31 mouse cellular contexts compared by ENCODE assay signal in genomic region chr9:106106241-106106640, GRCm38 (mm10). TPM values are rescaled to one million over a fixed set of nuclear protein-coding genes. Genes with fewer than 3 reads are reported as not detected.
"Had no signal": no experiment of that assay in that cellular context is flagged by ENCODE, and none has a peak within 500 bp of the region (broad histone marks: within the 10 kb centered on the region; RNA-seq: fewer than 3 reads in every experiment).

No protein-coding gene starts in this region.

- H3K9ac ChIP-seq: embryonic facial prominence, embryonic 12.5 days; embryonic facial prominence, embryonic 13.5 days; embryonic facial prominence, embryonic 15.5 days; forebrain, embryonic 12.5 days; forebrain, embryonic 13.5 days; forebrain, embryonic 15.5 days; forebrain, postnatal 0 days had no signal

- H3K4me1 ChIP-seq: embryonic facial prominence, embryonic 10.5 days; embryonic facial prominence, embryonic 12.5 days; embryonic facial prominence, embryonic 13.5 days; embryonic facial prominence, embryonic 15.5 days; forebrain, embryonic 10.5 days; forebrain, embryonic 12.5 days; forebrain, embryonic 13.5 days; forebrain, embryonic 15.5 days; heart, embryonic 10.5 days had no signal

- H3K4me3 ChIP-seq: embryonic facial prominence, embryonic 10.5 days; embryonic facial prominence, embryonic 12.5 days; embryonic facial prominence, embryonic 13.5 days; embryonic facial prominence, embryonic 15.5 days; erythroblast, embryonic 14.5 days; forebrain, embryonic 10.5 days; forebrain, embryonic 12.5 days; forebrain, embryonic 13.5 days; forebrain, embryonic 15.5 days; gastrocnemius, adult 2 months; heart, embryonic 10.5 days had no signal

- DNase-seq: cerebellum, adult 9-10 months; cerebellum, adult 9-11 months; cerebellum, postnatal 10 days; cerebellum, postnatal 14 days; cerebellum, postnatal 25 days; cerebellum, postnatal 36 days; embryo, embryonic 11 days; forebrain, postnatal 0 days; gastrocnemius, adult 2 months; gastrocnemius, postnatal 10 days; gastrocnemius, postnatal 14 days; gastrocnemius, postnatal 25 days; gastrocnemius, postnatal 36 days; heart, adult 18-20 months had no signal

- ATAC-seq: forebrain, embryonic 13.5 days; forebrain, embryonic 14.5 days; forebrain, embryonic 15.5 days; forebrain, embryonic 16.5 days; forebrain, postnatal 0 days had no signal

- H3K4me2 ChIP-seq: embryonic facial prominence, embryonic 12.5 days; embryonic facial prominence, embryonic 13.5 days; embryonic facial prominence, embryonic 15.5 days; forebrain, embryonic 12.5 days; forebrain, embryonic 13.5 days; forebrain, embryonic 15.5 days had no signal

- H3K27me3 ChIP-seq: embryonic facial prominence, embryonic 12.5 days; embryonic facial prominence, embryonic 13.5 days; embryonic facial prominence, embryonic 15.5 days; forebrain, embryonic 12.5 days; forebrain, embryonic 13.5 days; forebrain, embryonic 15.5 days had no signal

- H3K9me3 ChIP-seq: embryonic facial prominence, embryonic 10.5 days; embryonic facial prominence, embryonic 13.5 days; embryonic facial prominence, embryonic 15.5 days; forebrain, embryonic 15.5 days had no signal

- H3K27ac ChIP-seq: embryonic facial prominence, embryonic 10.5 days; embryonic facial prominence, embryonic 12.5 days; embryonic facial prominence, embryonic 13.5 days; embryonic facial prominence, embryonic 15.5 days; forebrain, embryonic 10.5 days; forebrain, embryonic 12.5 days; forebrain, embryonic 13.5 days; forebrain, embryonic 15.5 days; gastrocnemius, adult 2 months; heart, embryonic 10.5 days had no signal

- H3K36me3 ChIP-seq: embryonic facial prominence, embryonic 10.5 days; embryonic facial prominence, embryonic 12.5 days; embryonic facial prominence, embryonic 13.5 days; embryonic facial prominence, embryonic 15.5 days; forebrain, embryonic 10.5 days; forebrain, embryonic 12.5 days; forebrain, embryonic 15.5 days; heart, embryonic 10.5 days had no signal

RNA-seq across cellular contexts. Expression of gene Col6a4, which starts 9.7 kb away (rescaled TPM):
- total RNA-seq: common myeloid progenitor, adult 5-6 weeks; gastrocnemius, adult 2 months; gastrocnemius, adult 8-10 months; gastrocnemius, postnatal 25 days; gastrocnemius, postnatal 36 days; granulocyte monocyte progenitor cell, adult 5-6 weeks; heart, adult 8-10 months had no signal
- polyA plus RNA-seq: embryonic facial prominence, embryonic 11.5 days; erythroblast, embryonic 14.5 days had no signal
